Mouse (Mus musculus) heart, postnatal 4 days (tissue): Measurements from ENCODE around the gene Elob. TPM values are rescaled to one million over a fixed set of nuclear protein-coding genes. Genes with fewer than 3 reads are reported as not detected.

ENCODE experiments used
- DNase-seq: peaks from one replicate; pipeline ENCODE4 v3.0.0; 2021
- microRNA-seq, 2 experiments: library from miRNA; unstranded; fragments of <30 nt; microRNA quantifications; one replicate each; pipeline ENCODE4 v1.2.0; 2021 to 2022
- total RNA-seq, 2 experiments: library from RNA; stranded (reverse); gene quantifications; 2 replicates each; pipeline ENCODE4 v1.2.3; 2021

Gene Elob
- total RNA-seq, 2 experiments from 2014 or later, result 413 to 427 TPM

DNA sequence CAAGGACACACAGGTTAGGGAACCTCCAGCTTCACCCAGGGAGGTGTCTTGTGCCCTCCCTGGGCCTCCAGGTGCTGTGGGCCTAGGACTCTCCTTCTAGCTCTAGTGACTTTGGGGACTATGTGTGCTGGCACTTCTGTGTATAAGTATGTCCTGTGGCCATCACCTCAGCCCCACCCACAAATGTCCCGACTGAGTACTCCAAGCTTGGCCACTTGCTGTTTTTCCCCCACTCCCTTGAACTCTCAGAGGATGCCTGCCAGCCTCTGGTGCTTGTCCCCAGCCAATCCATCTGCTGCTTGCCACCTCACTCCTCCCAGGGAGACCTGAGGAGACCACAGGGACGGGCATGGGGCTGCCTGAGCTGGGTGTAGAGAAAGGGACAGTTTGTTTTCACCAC lies 50.5 kb downstream of the Elob start:
- DNase-seq, result no peak

DNA sequence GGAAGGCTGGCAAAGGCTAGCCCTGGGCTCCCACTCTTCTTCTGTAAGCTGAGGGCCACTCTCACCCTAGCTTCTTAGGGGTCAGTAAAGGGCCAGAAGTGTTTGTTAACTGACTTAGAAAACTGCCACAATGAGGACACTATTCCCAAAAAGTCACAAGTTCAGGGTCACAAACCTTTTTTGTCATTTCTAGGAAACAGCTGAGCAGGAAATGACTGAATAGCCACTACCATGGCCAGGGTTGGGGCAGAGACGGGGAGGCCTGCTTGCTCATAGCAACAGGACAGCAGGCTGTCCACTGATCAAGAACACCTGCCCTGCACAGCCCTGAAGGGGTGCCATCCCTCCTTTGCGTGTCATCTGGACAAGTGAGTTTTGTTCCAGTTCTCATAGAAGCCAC lies 51.8 kb downstream of the Elob start:
- no peak for DNase-seq

DNA sequence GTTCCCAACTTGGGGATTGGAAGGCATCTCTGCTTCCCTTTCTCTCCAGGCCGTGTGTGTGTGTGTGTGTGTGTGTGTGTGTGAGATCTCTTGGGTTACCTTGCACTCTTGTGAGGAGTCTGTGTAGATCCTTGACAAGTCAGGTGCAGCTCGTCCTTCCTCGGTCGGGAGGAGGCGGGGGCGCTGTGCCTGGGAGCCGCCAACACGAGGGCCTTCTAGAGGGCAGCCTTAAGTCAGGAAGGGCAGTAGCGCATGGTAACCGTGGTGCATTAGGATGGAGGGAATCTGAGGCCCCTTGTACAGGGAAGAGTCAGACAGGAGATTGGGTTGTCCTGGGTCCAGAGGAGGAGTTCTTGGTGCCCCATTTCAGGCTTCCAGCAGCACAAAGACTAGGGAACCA lies 52.7 kb downstream of the Elob start:
- no peak for DNase-seq

Small RNAs within 50 kb of the gene (microRNA-seq; reads per million reads assigned to microRNA genes)
- gene Mir5125, result 2.2 to 3.1 reads per million in 2 experiments

Other genes with a start within 250 kb of the Elob start
- 10 to 100 TPM in 1 of 2 experiments, 1 to 10 TPM in 1; 9.3 to 10.3 TPM for gene Zfp13, start 229.6 kb downstream of the Elob start, total RNA-seq
- gene Zscan10, start 228.3 kb downstream of the Elob start, total RNA-seq, result not detected
- gene Mmp25, start 183.9 kb downstream of the Elob start, total RNA-seq, result under 1 TPM; 0.48 to 0.50 TPM
- gene Bicdl2, start 168.6 kb downstream of the Elob start, total RNA-seq, result under 1 TPM in 1 of 2 experiments, not detected in 1; 0.14 TPM
- 100 to 1,000 TPM; 214 to 238 TPM for gene Hcfc1r1, start 155.5 kb downstream of the Elob start, total RNA-seq
- gene Thoc6, start 155.3 kb downstream of the Elob start, total RNA-seq, result 10 to 100 TPM; 24.8 to 28.8 TPM
- 100 to 1,000 TPM; 212 to 246 TPM for gene Tnfrsf12a, start 151.7 kb downstream of the Elob start, total RNA-seq
- gene Cldn6, start 149.9 kb downstream of the Elob start, total RNA-seq, result not detected
- not detected for gene Cldn9, start 145.1 kb downstream of the Elob start, total RNA-seq
- not detected for gene 1520401A03Rik, start 106.4 kb downstream of the Elob start, total RNA-seq
- 10 to 100 TPM; 16.6 to 16.7 TPM for gene Pkmyt1, start 102.8 kb downstream of the Elob start, total RNA-seq
- 10 to 100 TPM; 19.1 to 19.3 TPM for gene Paqr4, start 88.3 kb downstream of the Elob start, total RNA-seq
- gene Kremen2, start 83.3 kb downstream of the Elob start, total RNA-seq, result not detected
- 10 to 100 TPM; 32.8 to 33.4 TPM for gene Flywch1, start 57.5 kb downstream of the Elob start, total RNA-seq
- gene Flywch2, start 43.1 kb downstream of the Elob start, total RNA-seq, result 1 to 10 TPM; 1.2 to 2.2 TPM
- 100 to 1,000 TPM; 275 to 287 TPM for gene Srrm2, start 38.6 kb downstream of the Elob start, total RNA-seq
- gene Prss33, start 6.9 kb upstream of the Elob start, total RNA-seq, result not detected
- not detected for gene Prss32, start 14.7 kb upstream of the Elob start, total RNA-seq
- not detected for gene Prss41, start 15.0 kb upstream of the Elob start, total RNA-seq
- gene Prss21, start 38.9 kb upstream of the Elob start, total RNA-seq, result not detected
- not detected for gene Dcpp1, start 51.7 kb upstream of the Elob start, total RNA-seq
- gene Dcpp2, start 51.7 kb upstream of the Elob start, total RNA-seq, result not detected
- gene Dcpp3, start 88.3 kb upstream of the Elob start, total RNA-seq, result not detected
- not detected for gene Sbp, start 112.5 kb upstream of the Elob start, total RNA-seq
- gene Sbpl, start 126.1 kb upstream of the Elob start, total RNA-seq, result not detected
- not detected for gene Prss30, start 151.4 kb upstream of the Elob start, total RNA-seq
- gene Prss22, start 169.0 kb upstream of the Elob start, total RNA-seq, result not detected
- not detected for gene Prss27, start 209.0 kb upstream of the Elob start, total RNA-seq
- gene Kctd5, start 244.3 kb upstream of the Elob start, total RNA-seq, result 10 to 100 TPM; 25.4 to 26.0 TPM